Mouse (Mus musculus) ES-Bruce4 (cell line): ENCODE data around the gene Ggcx.

Source experiments
- CTCF ChIP-seq: IDR thresholded peaks from one replicate; pipeline ENCODE4 v1.8.1; 2011; ENCODE audit warnings: low read depth, low read length
- EP300 ChIP-seq: IDR thresholded peaks from 2 replicates; pipeline ENCODE4 v1.6.1; 2011; ENCODE audit warnings: low read depth, low read length; ENCODE audit not compliant: insufficient read depth

- TF ChIP-seq CTCF (no peak), EP300 (no peak)
Observed at GRCm38 (mm10) chr6:72389471-72389940, 24.6 kb upstream of the Ggcx start.
